Mouse (Mus musculus) activated CD4-positive, CD25-positive, alpha-beta regulatory T cell (primary cell): ENCODE measurements around the gene Ifitm1. TPM values are rescaled to one million over a fixed set of nuclear protein-coding genes. Genes with fewer than 3 reads are reported as not detected.

Experiments used
- polyA plus RNA-seq, 2 experiments: library from polyadenylated mRNA; unstranded; fragments of 100-300 nt; shearing (Covaris generic); gene quantifications; one replicate each; pipeline ENCODE4 v1.2.1; 2017

The Ifitm1 gene
- 10 to 100 TPM in 1 of 2 experiments, 1 to 10 TPM in 1; 2.5 to 20.2 TPM for polyA plus RNA-seq

GRCm38 (mm10) chr7:140966921-140967320, at the start of gene Ifitm1:
Gene Ifitm1 (plus strand): TSS chr7:140967221.

GRCm38 (mm10) chr7:140920418-140921029, 46.5 kb upstream of the Ifitm1 start, which contains the start of gene Nlrp6:
Gene Nlrp6 (plus strand): TSS chr7:140920902.

GRCm38 (mm10) chr7:140941222-140942051, 25.6 kb upstream of the Ifitm1 start, which contains the start of gene Pgghg:
Gene Pgghg (plus strand): TSS chr7:140941391.

GRCm38 (mm10) chr7:140949824-140950530, 17.0 kb upstream of the Ifitm1 start, which contains the start of gene Ifitm5:
Gene Ifitm5 (minus strand): TSS chr7:140950291.

GRCm38 (mm10) chr7:140955758-140956555, 11.1 kb upstream of the Ifitm1 start, which contains the start of the genes Gm45717 and Ifitm2:
Gene Gm45717 (minus strand): TSS chr7:140955937.
Gene Ifitm2 (minus strand): TSS chr7:140955987.

GRCm38 (mm10) chr7:141010593-141010992, 43.6 kb downstream of the Ifitm1 start, which contains the start of gene Ifitm3:
Gene Ifitm3 (minus strand): TSS chr7:141010770.

GRCm38 (mm10) chr7:141017824-141018223, 50.8 kb downstream of the Ifitm1 start, which contains the start of gene Ifitm6:
Gene Ifitm6 (minus strand): TSS chr7:141017924.

Other genes with a start within 250 kb of the Ifitm1 start
- under 1 TPM in 1 of 2 experiments, not detected in 1; 0.26 TPM for gene Cyp2e1, start 203.5 kb upstream of the Ifitm1 start, polyA plus RNA-seq
- 1 to 10 TPM in 1 of 2 experiments, under 1 TPM in 1; 0.32 to 1.6 TPM for gene Syce1, start 179.4 kb upstream of the Ifitm1 start, polyA plus RNA-seq
- gene Zfp941, start 145.0 kb upstream of the Ifitm1 start, polyA plus RNA-seq, result under 1 TPM; 0.11 to 0.17 TPM
- gene Urah, start 132.2 kb upstream of the Ifitm1 start, polyA plus RNA-seq, result not detected
- not detected for gene Scgb1c1, start 121.7 kb upstream of the Ifitm1 start, polyA plus RNA-seq
- gene Odf3, start 119.4 kb upstream of the Ifitm1 start, polyA plus RNA-seq, result not detected
- under 1 TPM in 1 of 2 experiments, not detected in 1; 0.43 TPM for gene Gm45785, start 110.9 kb upstream of the Ifitm1 start, polyA plus RNA-seq
- 100 to 1,000 TPM; 101 to 128 TPM for gene Ric8a, start 110.3 kb upstream of the Ifitm1 start, polyA plus RNA-seq
- gene Bet1l, start 109.6 kb upstream of the Ifitm1 start, polyA plus RNA-seq, result 10 to 100 TPM; 46.6 to 46.7 TPM
- gene Psmd13, start 85.3 kb upstream of the Ifitm1 start, polyA plus RNA-seq, result 100 to 1,000 TPM; 232 to 235 TPM
- gene Sirt3, start 84.9 kb upstream of the Ifitm1 start, polyA plus RNA-seq, result 10 to 100 TPM in 1 of 2 experiments, 1 to 10 TPM in 1; 4.9 to 10.0 TPM
- not detected for gene Cox8b, start 66.8 kb upstream of the Ifitm1 start, polyA plus RNA-seq
- gene Nlrp6, start 46.3 kb upstream of the Ifitm1 start, polyA plus RNA-seq, result under 1 TPM in 1 of 2 experiments, not detected in 1; 0.24 TPM
- 10 to 100 TPM; 20.0 to 39.9 TPM for gene Pgghg, start 25.8 kb upstream of the Ifitm1 start, polyA plus RNA-seq
- gene Ifitm5, start 16.9 kb upstream of the Ifitm1 start, polyA plus RNA-seq, result under 1 TPM in 1 of 2 experiments, not detected in 1; 0.57 TPM
- gene Gm45717, start 11.3 kb upstream of the Ifitm1 start, polyA plus RNA-seq, result not detected
- gene Ifitm2, start 11.2 kb upstream of the Ifitm1 start, polyA plus RNA-seq, result 100 to 1,000 TPM in 1 of 2 experiments, 10 to 100 TPM in 1; 67.1 to 119 TPM
- gene Ifitm3, start 43.5 kb downstream of the Ifitm1 start, polyA plus RNA-seq, result 10 to 100 TPM; 14.6 to 31.5 TPM
- 1 to 10 TPM in 1 of 2 experiments, under 1 TPM in 1; 0.75 to 1.2 TPM for gene Ifitm6, start 50.7 kb downstream of the Ifitm1 start, polyA plus RNA-seq
- gene Gm17387, start 61.9 kb downstream of the Ifitm1 start, polyA plus RNA-seq, result not detected
- 10 to 100 TPM in 1 of 2 experiments, 1 to 10 TPM in 1; 9.9 to 21.4 TPM for gene B4galnt4, start 93.9 kb downstream of the Ifitm1 start, polyA plus RNA-seq
- gene Pkp3, start 111.0 kb downstream of the Ifitm1 start, polyA plus RNA-seq, result 100 to 1,000 TPM; 238 to 385 TPM
- gene Sigirr, start 133.4 kb downstream of the Ifitm1 start, polyA plus RNA-seq, result 100 to 1,000 TPM; 176 to 187 TPM
- not detected for gene Ano9, start 150.6 kb downstream of the Ifitm1 start, polyA plus RNA-seq
- gene Ptdss2, start 155.2 kb downstream of the Ifitm1 start, polyA plus RNA-seq, result 10 to 100 TPM; 17.3 to 22.2 TPM
- gene Rnh1, start 205.6 kb downstream of the Ifitm1 start, polyA plus RNA-seq, result 100 to 1,000 TPM; 107 to 150 TPM
- 10 to 100 TPM; 56.0 to 61.9 TPM for gene Hras, start 226.8 kb downstream of the Ifitm1 start, polyA plus RNA-seq
- gene Lrrc56, start 226.9 kb downstream of the Ifitm1 start, polyA plus RNA-seq, result 1 to 10 TPM; 2.2 to 5.0 TPM
- 1 to 10 TPM; 8.3 to 9.9 TPM for gene Lmntd2, start 246.9 kb downstream of the Ifitm1 start, polyA plus RNA-seq
- 10 to 100 TPM; 18.6 to 23.4 TPM for gene Rassf7, start 248.6 kb downstream of the Ifitm1 start, polyA plus RNA-seq